Mouse (Mus musculus) midbrain, embryonic 11.5 days (tissue): ENCODE results near the gene Cdh12. TPM values are rescaled to one million over a fixed set of nuclear protein-coding genes. Genes with fewer than 3 reads are reported as not detected.
A peak's percentile ranks its signal among the peaks of the same experiment; 100 is the strongest.
"Not testable (repeated sequence)": the region's sequence is repeated elsewhere in the genome, so short reads cannot be mapped to it uniquely, and the experiment has no call there.

ENCODE experiments used
- ATAC-seq: fragments of 200-750 bp; cut with Nextera tagmentation; 2 replicates; pipeline ENCODE4 v1.8.0; 2017; ENCODE audit warnings: moderate TSS enrichment, moderate library complexity; ENCODE audit not compliant: low FRiP score
- DNase-seq: peaks from one replicate; pipeline ENCODE4 v3.0.0; 2015; ENCODE audit warnings: low spot score; ENCODE audit errors: missing footprints
- H3K27ac ChIP-seq: fragments of 300-500 bp; sonication (generic); 2 replicates; pipeline ENCODE4 v1.5.1; 2014; ENCODE audit warnings: low read depth, low read length
- H3K27me3 ChIP-seq: fragments of 300-500 bp; sonication (generic); 2 replicates; pipeline ENCODE4 v1.6.1; 2014; ENCODE audit warnings: mild to moderate bottlenecking, low read length, moderate library complexity, mixed read lengths; ENCODE audit not compliant: control insufficient read depth, insufficient read depth
- H3K36me3 ChIP-seq: fragments of 300-500 bp; sonication (generic); 2 replicates; pipeline ENCODE4 v1.6.1; 2014; ENCODE audit warnings: mild to moderate bottlenecking, low read length, moderate library complexity, mixed read lengths; ENCODE audit not compliant: control insufficient read depth, insufficient read depth
- H3K4me1 ChIP-seq: fragments of 300-500 bp; sonication (generic); 2 replicates; pipeline ENCODE4 v1.6.1; 2014; ENCODE audit warnings: low read length; ENCODE audit not compliant: control insufficient read depth, insufficient read depth
- H3K4me2 ChIP-seq: fragments of 300-500 bp; sonication (generic); 2 replicates; pipeline ENCODE4 v1.6.1; 2014; ENCODE audit warnings: mild to moderate bottlenecking, moderate library complexity
- H3K4me3 ChIP-seq: fragments of 300-500 bp; sonication (generic); 2 replicates; pipeline ENCODE4 v1.5.1; 2014; ENCODE audit warnings: low read depth, low read length
- H3K9ac ChIP-seq: fragments of 300-500 bp; sonication (generic); 2 replicates; pipeline ENCODE4 v1.6.1; 2014; ENCODE audit warnings: low read length
- H3K9me3 ChIP-seq: fragments of 300-500 bp; sonication (generic); 2 replicates; pipeline ENCODE4 v1.6.1; 2016; ENCODE audit warnings: low read length; ENCODE audit not compliant: control insufficient read depth
- WGBS: fragments of 180-500 bp; shearing (Covaris S2); extraction: QIAGEN DNeasy Blood & Tissue Kit; methylation state at CpG from one replicate; pipeline ENCODE4 v1.1.7; 2014; 5-methylcytosine and 5-hydroxymethylcytosine counted together
- polyA plus RNA-seq: library from polyadenylated mRNA; unstranded; fragments of >200 nt; fragmentation: Nextera tagmentation; extraction: Ambion mirVana; gene quantifications from 2 replicates; pipeline ENCODE4 v1.2.1, GENCODE M21; 2014

Gene Cdh12
- polyA plus RNA-seq, 1 experiment from 2014 or later = 0.61 TPM

DNA sequence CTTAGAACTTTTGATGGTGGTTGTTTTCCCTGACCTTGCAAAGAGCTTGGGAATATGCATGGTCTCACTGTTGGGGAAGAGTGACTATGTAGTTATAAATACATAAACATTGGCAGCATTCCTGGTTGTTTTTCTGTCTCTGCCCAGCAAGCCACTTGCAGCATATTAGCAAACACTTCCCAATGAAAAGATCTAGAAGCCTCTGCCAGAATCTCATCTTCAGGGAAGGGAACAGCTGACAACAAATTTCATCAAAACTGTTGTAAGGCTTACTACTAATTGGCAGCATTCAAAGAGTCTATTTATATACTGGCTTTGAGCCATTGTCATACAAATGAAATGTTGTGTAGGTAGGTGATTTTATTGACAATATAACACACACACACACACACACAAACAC is 218.3 kb downstream of the Cdh12 start:
- Histone ChIP-seq H3K4me3 (no peak overlapping the region), H3K27me3 (no peaks in the 10 kb centered on the region), H3K4me1 (no peaks in the 10 kb centered on the region), H3K4me2 (no peak overlapping the region), H3K9ac (no peak overlapping the region), H3K27ac (no peak overlapping the region), H3K36me3 (no peaks in the 10 kb centered on the region), H3K9me3 (no peaks in the 10 kb centered on the region)
- DNase-seq = no peak
- ATAC-seq = no peak

GRCm38 (mm10) chr15:20667989-20668388 is 218.9 kb downstream of the Cdh12 start:
- WGBS = 86% methylated on average over 1 of the region's 1 CpGs
- ATAC-seq = no peak
- no peak overlapping the region for H3K4me2 ChIP-seq

GRCm38 (mm10) chr15:20669507-20669906 is 220.4 kb downstream of the Cdh12 start:
- not testable (repeated sequence) for H3K9me3 ChIP-seq, H3K9ac ChIP-seq, H3K4me3 ChIP-seq, DNase-seq, H3K27me3 ChIP-seq, H3K4me1 ChIP-seq, H3K4me2 ChIP-seq, H3K27ac ChIP-seq, H3K36me3 ChIP-seq, ATAC-seq
- WGBS = 74% methylated on average over 2 of the region's 2 CpGs

More at GRCm38 (mm10) chr15:20667989-20668388, 218.9 kb downstream of the Cdh12 start:
- no peaks in the 10 kb centered on the region for H3K27me3 ChIP-seq
- H3K27ac ChIP-seq = no peak overlapping the region
- no peaks in the 10 kb centered on the region for H3K4me1 ChIP-seq
- H3K4me3 ChIP-seq = no peak overlapping the region
- no peaks in the 10 kb centered on the region for H3K36me3 ChIP-seq
- no peaks in the 10 kb centered on the region for H3K9me3 ChIP-seq
- H3K9ac ChIP-seq = no peak overlapping the region
- no peak for DNase-seq

GRCm38 (mm10) chr15:20682719-20683118 is 233.7 kb downstream of the Cdh12 start:
- Histone ChIP-seq H3K9me3 (no peaks in the 10 kb centered on the region), H3K4me2 (no peak overlapping the region), H3K27me3 (no peaks in the 10 kb centered on the region), H3K4me3 (no peak overlapping the region), H3K27ac (no peak overlapping the region), H3K4me1 (no peaks in the 10 kb centered on the region), H3K36me3 (no peaks in the 10 kb centered on the region), H3K9ac (no peak overlapping the region)
- ATAC-seq (no peak), DNase-seq (no peak)
- WGBS = 75% methylated on average over 2 of the region's 2 CpGs

DNA sequence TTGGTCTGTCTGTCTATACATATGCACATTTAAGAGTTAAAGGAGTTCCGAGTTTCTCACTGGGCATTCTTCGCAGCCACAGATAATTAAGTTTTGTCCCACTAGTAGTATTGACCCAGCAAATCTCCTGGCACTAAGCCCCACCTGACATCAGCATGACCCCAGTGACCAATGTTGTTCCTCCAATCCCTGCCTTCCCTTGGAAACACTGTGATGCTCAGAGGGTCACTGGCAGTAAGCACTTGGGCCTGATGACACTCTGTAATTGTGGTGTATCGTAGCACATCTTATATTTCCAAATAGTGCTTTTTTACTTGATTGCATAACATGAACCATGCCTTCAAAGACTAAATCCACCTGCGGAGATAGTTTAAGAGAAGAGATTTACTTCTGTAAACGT is 235.1 kb downstream of the Cdh12 start:
- ATAC-seq (peak; percentile 73), DNase-seq (no peak)
- Histone ChIP-seq H3K27me3 (no peaks in the 10 kb centered on the region), H3K9me3 (no peaks in the 10 kb centered on the region), H3K27ac (no peak overlapping the region), H3K36me3 (no peaks in the 10 kb centered on the region), H3K4me1 (no peaks in the 10 kb centered on the region), H3K9ac (no peak overlapping the region), H3K4me2 (no peak overlapping the region), H3K4me3 (no peak overlapping the region)
- 71% methylated on average over 5 of the region's 5 CpGs for WGBS

DNA sequence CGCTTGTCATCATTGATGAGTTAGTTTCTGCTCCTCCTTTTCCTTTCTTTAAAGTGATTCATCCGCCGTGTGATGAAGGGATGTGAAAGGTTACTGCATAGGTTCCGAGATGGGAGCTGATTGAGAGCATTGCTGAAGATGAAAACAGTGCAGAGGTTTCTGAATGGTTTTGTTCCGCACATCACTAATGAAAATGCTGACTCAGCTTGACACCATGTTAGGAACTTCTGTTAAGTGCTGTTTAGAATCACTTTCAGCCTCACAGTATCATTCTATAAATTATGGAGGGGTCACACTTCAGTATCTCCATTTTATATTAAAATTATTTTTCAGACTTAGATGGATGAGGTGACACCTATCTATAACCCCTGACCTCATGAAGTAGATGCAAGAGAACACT is 247.2 kb downstream of the Cdh12 start:
- no peak for ATAC-seq
- Histone ChIP-seq H3K4me1 (no peaks in the 10 kb centered on the region), H3K27me3 (no peaks in the 10 kb centered on the region), H3K9ac (no peak overlapping the region), H3K4me2 (no peak overlapping the region), H3K9me3 (no peaks in the 10 kb centered on the region), H3K4me3 (no peak overlapping the region), H3K27ac (no peak overlapping the region), H3K36me3 (no peaks in the 10 kb centered on the region)
- 81% methylated on average over 5 of the region's 5 CpGs for WGBS
- DNase-seq = no peak

- Histone ChIP-seq H3K9me3 (no peaks in the 10 kb centered on the region), H3K4me2 (no peak overlapping the region), H3K4me1 (no peaks in the 10 kb centered on the region), H3K27me3 (no peaks in the 10 kb centered on the region), H3K36me3 (no peaks in the 10 kb centered on the region), H3K27ac (no peak overlapping the region), H3K9ac (no peak overlapping the region), H3K4me3 (no peak overlapping the region)
- 87% methylated on average over 4 of the region's 4 CpGs for WGBS
- ATAC-seq (no peak), DNase-seq (no peak)
These were observed 262.8 kb downstream of the Cdh12 start for GRCm38 (mm10) chr15:20711859-20712258.

- H3K4me2 ChIP-seq = no peak overlapping the region
- H3K27me3 ChIP-seq = no peaks in the 10 kb centered on the region
- DNase-seq (no peak), ATAC-seq (no peak)
- no peaks in the 10 kb centered on the region for H3K36me3 ChIP-seq
- no peaks in the 10 kb centered on the region for H3K9me3 ChIP-seq
- no peak overlapping the region for H3K4me3 ChIP-seq
- H3K9ac ChIP-seq = no peak overlapping the region
- no peak overlapping the region for H3K27ac ChIP-seq
- no peaks in the 10 kb centered on the region for H3K4me1 ChIP-seq
These were observed 323.2 kb downstream of the Cdh12 start for GRCm38 (mm10) chr15:20772289-20772688.

DNA sequence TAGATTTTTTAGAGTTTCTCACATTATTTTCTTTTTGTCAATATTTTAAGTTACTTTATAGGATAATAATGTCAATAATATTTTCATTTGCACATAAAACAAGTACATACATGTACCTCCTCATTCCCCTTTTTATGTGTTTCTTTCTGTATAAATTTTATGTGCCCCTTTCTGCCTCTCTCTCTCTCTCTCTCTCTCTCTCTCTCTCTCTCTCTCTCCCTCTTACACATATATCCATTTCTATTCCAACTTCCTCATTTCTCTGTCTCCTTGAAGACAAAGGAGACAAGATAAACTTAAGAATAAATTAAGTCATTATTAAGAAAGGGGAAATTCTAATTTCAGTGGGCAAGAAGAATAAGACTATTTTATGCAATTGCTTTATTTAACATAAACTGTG is 324.4 kb downstream of the Cdh12 start:
- Histone ChIP-seq H3K4me3 (no peak overlapping the region), H3K9me3 (no peaks in the 10 kb centered on the region), H3K27ac (no peak overlapping the region), H3K27me3 (no peaks in the 10 kb centered on the region), H3K4me1 (no peaks in the 10 kb centered on the region), H3K9ac (no peak overlapping the region), H3K36me3 (no peaks in the 10 kb centered on the region), H3K4me2 (no peak overlapping the region)
- ATAC-seq (no peak), DNase-seq (no peak)

DNA sequence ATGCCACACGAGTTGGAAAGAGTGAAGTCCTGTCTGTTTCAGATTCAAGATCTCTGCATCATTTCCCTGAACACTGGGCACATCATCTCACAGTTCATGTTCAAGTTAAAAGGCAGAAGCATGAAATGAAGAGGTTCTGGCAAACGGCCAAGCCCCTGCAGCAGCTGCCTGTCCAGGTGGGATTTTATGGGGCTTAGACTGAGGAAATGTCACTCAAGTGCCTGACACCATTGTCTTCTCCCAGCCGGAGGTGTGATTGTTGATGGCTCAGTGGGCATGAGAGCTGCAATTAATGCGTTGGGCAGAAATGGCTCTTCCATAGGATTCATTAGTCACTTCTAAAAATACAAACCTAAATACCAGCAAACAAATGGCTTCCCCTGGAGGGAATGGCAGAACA is 347.9 kb downstream of the Cdh12 start:
- 40% methylated on average over 4 of the region's 4 CpGs for WGBS
- no peaks in the 10 kb centered on the region for H3K36me3 ChIP-seq
- no peak overlapping the region for H3K4me2 ChIP-seq
- 0 out of 2 replicates have a peak, but pooled peaks have one; percentile 33 for ATAC-seq
- no peak overlapping the region for H3K9ac ChIP-seq
- no peak overlapping the region for H3K27ac ChIP-seq
- no peaks in the 10 kb centered on the region for H3K27me3 ChIP-seq
- no peak overlapping the region for H3K4me3 ChIP-seq
- no peak for DNase-seq
- no peaks in the 10 kb centered on the region for H3K9me3 ChIP-seq
- H3K4me1 ChIP-seq = no peaks in the 10 kb centered on the region
